In genomic region chr2:105688011-105688410, GRCm38 (mm10) we compare ENCODE assay signal across 9 mouse cellular contexts. TPM values are rescaled to one million over a fixed set of nuclear protein-coding genes. Genes with fewer than 3 reads are reported as not detected.
DNase-seq lines count a peak whose midpoint lies in the region; ATAC-seq and TF ChIP-seq lines count a peak whose summit lies in the region.
"Had no signal": no experiment of that assay in that cellular context is flagged by ENCODE, and none has a peak within 500 bp of the region (broad histone marks: within the 10 kb centered on the region; RNA-seq: fewer than 3 reads in every experiment).

No protein-coding gene starts in this region.

- WGBS in heart, postnatal 0 days: under 1% methylated on average over 17 of the region's 17 CpGs
- WGBS in embryonic facial prominence, embryonic 13.5 days: under 1% methylated on average over 17 of the region's 17 CpGs
- WGBS in hindbrain, postnatal 0 days: 9% methylated on average over 17 of the region's 17 CpGs
- under 1% methylated on average over 17 of the region's 17 CpGs for WGBS in midbrain, embryonic 16.5 days

- H3K9me3 ChIP-seq in heart, postnatal 0 days (replicated peaks; ENCODE audit: control insufficient read depth, low read length): no peaks in the 10 kb centered on the region
- H3K9me3 ChIP-seq in embryonic facial prominence, embryonic 13.5 days: no peaks in the 10 kb centered on the region
- no peaks in the 10 kb centered on the region for H3K9me3 ChIP-seq in hindbrain, postnatal 0 days (ENCODE audit: low read length)
- no peaks in the 10 kb centered on the region for H3K9me3 ChIP-seq in midbrain, embryonic 16.5 days (replicated peaks; ENCODE audit: control insufficient read depth, low read length, poor library complexity, severe bottlenecking)

- peaks cover 97% of the 10 kb centered on the region for H3K27me3 ChIP-seq in heart, postnatal 0 days (ENCODE audit: control insufficient read depth, insufficient read depth, low read length)
- H3K27me3 ChIP-seq in embryonic facial prominence, embryonic 13.5 days: peaks cover 98% of the 10 kb centered on the region
- H3K27me3 ChIP-seq in hindbrain, postnatal 0 days (ENCODE audit: insufficient read depth, low read length): peaks cover 14% of the 10 kb centered on the region
- peaks cover 68% of the 10 kb centered on the region for H3K27me3 ChIP-seq in midbrain, embryonic 16.5 days (ENCODE audit: control insufficient read depth, insufficient read depth, low read depth, low read length)

- TF ChIP-seq CTCF in heart, postnatal 0 days (IDR thresholded peaks at IDR 0.05; ENCODE audit: low read depth): no peak
- TF ChIP-seq CTCF in hindbrain, postnatal 0 days (IDR thresholded peaks at IDR 0.05; ENCODE audit: low read depth): no peak

- H3K4me1 ChIP-seq in heart, postnatal 0 days (ENCODE audit: control insufficient read depth, insufficient read depth): peaks cover 16% of the 10 kb centered on the region; the same call in 1 of the 2 replicates
- peaks cover 18% of the 10 kb centered on the region for H3K4me1 ChIP-seq in embryonic facial prominence, embryonic 13.5 days
- H3K4me1 ChIP-seq in hindbrain, postnatal 0 days (ENCODE audit: insufficient read depth, low read length): 0 out of 2 replicates have a peak, but pooled peaks cover 12% of the 10 kb centered on the region
- no peaks in the 10 kb centered on the region for H3K4me1 ChIP-seq in midbrain, embryonic 16.5 days (ENCODE audit: control insufficient read depth, insufficient read depth, low read length)

- no peak for DNase-seq in heart, postnatal 0 days (ENCODE audit: low spot score)
- no peak for DNase-seq in heart, adult 11 months
- peak; percentile 60 for DNase-seq in hindbrain, postnatal 0 days (ENCODE audit: low spot score)
- DNase-seq in right cerebral cortex, postnatal 36 days (ENCODE audit: low spot score in 2 of 2): no peak
- no peak for DNase-seq in adrenal gland, postnatal 4 days (ENCODE audit: low spot score in 2 of 2)
- DNase-seq in gastrocnemius, postnatal 14 days: no peak

- no peak overlapping the region for H3K27ac ChIP-seq in heart, postnatal 0 days (ENCODE audit: low read depth)
- H3K27ac ChIP-seq in embryonic facial prominence, embryonic 13.5 days: no peak overlapping the region
- H3K27ac ChIP-seq in hindbrain, postnatal 0 days: peak overlapping the region; percentile 76
- H3K27ac ChIP-seq in midbrain, embryonic 16.5 days (ENCODE audit: low read length): no peak overlapping the region

- no peak for TF ChIP-seq EP300 in heart, postnatal 0 days (IDR thresholded peaks at IDR 0.05; ENCODE audit: low read depth)

- peak overlapping the region; percentile 43 for H3K4me2 ChIP-seq in heart, postnatal 0 days (ENCODE audit: low read depth, low read length)
- H3K4me2 ChIP-seq in embryonic facial prominence, embryonic 13.5 days: peak overlapping the region; percentile 21
- H3K4me2 ChIP-seq in hindbrain, postnatal 0 days (ENCODE audit: low read depth, low read length): peak overlapping the region; percentile 65
- H3K4me2 ChIP-seq in midbrain, embryonic 16.5 days (ENCODE audit: low read length): peak overlapping the region; percentile 24

- no peak overlapping the region for H3K9ac ChIP-seq in heart, postnatal 0 days (replicated peaks; ENCODE audit: low read depth, low read length)
- H3K9ac ChIP-seq in embryonic facial prominence, embryonic 13.5 days: no peak overlapping the region
- peak overlapping the region; percentile 46 for H3K9ac ChIP-seq in hindbrain, postnatal 0 days (replicated peaks; ENCODE audit: low read length)
- no peak overlapping the region for H3K9ac ChIP-seq in midbrain, embryonic 16.5 days (ENCODE audit: low read depth, low read length)

- intact Hi-C loops in gastrocnemius, postnatal 14 days (cut with DNase I; ENCODE audit: low total_unique reads): no loop called here

- H3K36me3 ChIP-seq in heart, postnatal 0 days (replicated peaks; ENCODE audit: control insufficient read depth, insufficient read depth, low read length): no peaks in the 10 kb centered on the region
- no peaks in the 10 kb centered on the region for H3K36me3 ChIP-seq in embryonic facial prominence, embryonic 13.5 days
- H3K36me3 ChIP-seq in hindbrain, postnatal 0 days (ENCODE audit: insufficient read depth, low read length): no peaks in the 10 kb centered on the region; the same call in 1 of the 2 replicates
- H3K36me3 ChIP-seq in midbrain, embryonic 16.5 days (ENCODE audit: control insufficient read depth, insufficient read depth, low read length): no peaks in the 10 kb centered on the region

- H3K4me3 ChIP-seq in heart, postnatal 0 days (ENCODE audit: low read depth, low read length): peak overlapping the region; percentile 34
- H3K4me3 ChIP-seq in embryonic facial prominence, embryonic 13.5 days: peak overlapping the region; percentile 18
- H3K4me3 ChIP-seq in hindbrain, postnatal 0 days (ENCODE audit: low read length): peak overlapping the region; percentile 27
- H3K4me3 ChIP-seq in midbrain, embryonic 16.5 days (ENCODE audit: low read depth, low read length): peak overlapping the region; percentile 1; the same call in 1 of the 2 replicates

- ATAC-seq in heart, postnatal 0 days (ENCODE audit: insufficient read depth, low read depth): no peak
- no peak for ATAC-seq in embryonic facial prominence, embryonic 13.5 days (ENCODE audit: insufficient number of reproducible peaks, insufficient read depth, low FRiP score, low TSS enrichment, low read depth)
- no peak; the same call in 1 of the 2 replicates for ATAC-seq in hindbrain, postnatal 0 days
- ATAC-seq in midbrain, embryonic 16.5 days: no peak

RNA-seq across cellular contexts. Expression of gene Pax6, which starts 19.3 kb away (rescaled TPM):
- total RNA-seq in heart, postnatal 0 days (2014; rRNA removed; ENCODE audit: low replicate concordance): not detected in 2 replicates
- polyA plus RNA-seq in heart, postnatal 0 days (2015; fragmentation: Nextera tagmentation; extraction: Ambion mirVana): 0.05 and 0.15 TPM in 2 replicates
- 1.6 and 3.2 TPM in 2 replicates for polyA plus RNA-seq in embryonic facial prominence, embryonic 13.5 days (2015; fragmentation: Nextera tagmentation; extraction: Ambion mirVana)
- total RNA-seq in hindbrain, postnatal 0 days (2014; rRNA removed): 88.7 and 136 TPM in 2 replicates
- polyA plus RNA-seq in hindbrain, postnatal 0 days (2015; fragmentation: Nextera tagmentation; extraction: Ambion mirVana): 68.7 and 82.3 TPM in 2 replicates
- 17.4 and 25.7 TPM in 2 replicates for polyA plus RNA-seq in midbrain, embryonic 16.5 days (2015; fragmentation: Nextera tagmentation; extraction: Ambion mirVana)
- total RNA-seq in adrenal gland, postnatal 4 days (2021): 1 to 10 TPM; 1.1 to 4.5 TPM
- under 1 TPM in 1 of 2 experiments, not detected in 1; 0.35 TPM for total RNA-seq in gastrocnemius, postnatal 14 days (2021)
- total RNA-seq: liver, adult 2 months had no signal
- polyA plus RNA-seq: liver, adult 2 months had no signal

Comparison
In these comparisons a context has a peak if more than half of its experiments do, and no peak if none do; other contexts are left out.
1. RNA of gene Pax6, which starts 19.3 kb away (total RNA-seq): 88.7 to 136 TPM in hindbrain, postnatal 0 days; 1.1 to 4.5 TPM in adrenal gland, postnatal 4 days, 0.35 TPM in gastrocnemius, postnatal 14 days and not detected in heart, postnatal 0 days; every median in the first group is over 10 times any median in the second.
2. Peak in every context shown above with its lines, with median percentiles within 50 percentile points of each other: H3K4me2 ChIP-seq and H3K4me3 ChIP-seq.